Mouse (Mus musculus): Measurements from ENCODE around the gene Ttll8. TPM values are rescaled to one million over a fixed set of nuclear protein-coding genes. Genes with fewer than 3 reads are reported as not detected.

The Ttll8 gene
- polyA plus RNA-seq, 1 experiment: 0.03 TPM

GRCm38 (mm10) chr15:88860781-88861180 is 93.4 kb downstream of the Ttll8 start:
- peaks cover 14% of the 10 kb centered on the region for H3K4me1 ChIP-seq (ENCODE audit: control insufficient read depth, insufficient read depth, low read length)
- no peak overlapping the region for H3K4me3 ChIP-seq (ENCODE audit: insufficient read depth, low read depth, low read length)
- 91% methylated on average over 3 of the region's 3 CpGs for WGBS
- no peak for TF ChIP-seq CTCF (conservative IDR thresholded peaks at IDR 0.05; ENCODE audit: insufficient read depth, insufficient read length, low read depth, low read length)
- TF ChIP-seq POLR2A (IDR thresholded peaks at IDR 0.05; ENCODE audit: low read depth, low read length): no peak
- no peak for DNase-seq
- no peaks in the 10 kb centered on the region for H3K27me3 ChIP-seq (replicated peaks; ENCODE audit: control insufficient read depth, insufficient read depth, low read length)
- peak overlapping the region; percentile 86; the same call in 1 of the 2 replicates for H3K27ac ChIP-seq (ENCODE audit: insufficient read depth, low read depth, low read length)
- H3K36me3 ChIP-seq (ENCODE audit: control insufficient read depth, insufficient read depth, low read length): peaks cover 19% of the 10 kb centered on the region

DNA sequence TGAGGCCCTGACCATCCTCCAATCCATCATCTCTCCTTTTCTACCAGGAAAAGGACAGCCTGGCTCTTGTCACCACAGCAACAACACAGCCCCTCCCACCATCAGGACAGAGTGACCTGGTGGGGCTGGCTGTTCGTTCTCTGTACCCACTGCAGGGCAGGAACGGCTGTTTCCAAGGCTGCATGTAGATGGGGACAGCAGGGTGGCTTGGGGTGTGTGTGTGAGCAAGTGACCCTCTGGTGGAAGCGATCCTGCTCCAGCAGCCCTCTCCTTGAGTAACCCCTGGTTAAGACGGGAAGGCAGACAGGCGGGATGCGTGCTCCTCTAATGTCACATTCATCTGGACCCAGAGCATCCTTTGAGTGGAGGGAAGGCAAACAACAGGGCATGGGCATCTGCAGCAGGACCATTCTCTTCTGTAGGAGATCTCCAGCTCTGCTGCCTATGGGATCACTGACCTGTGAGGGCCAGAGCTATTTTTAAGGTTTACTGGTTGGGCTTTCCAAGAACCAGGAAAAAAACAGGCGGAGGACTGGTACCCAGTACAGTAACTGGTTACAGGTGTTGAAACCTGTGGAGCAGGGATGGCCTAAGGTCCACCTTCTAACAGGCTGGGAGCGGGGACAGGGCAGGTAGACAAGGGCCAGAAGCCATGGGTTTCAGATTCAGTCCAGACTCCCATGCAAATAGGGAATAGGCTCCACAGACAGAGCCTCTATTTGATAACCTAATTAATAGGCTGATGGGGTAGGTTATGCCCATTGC is 94.8 kb downstream of the Ttll8 start:
- TF ChIP-seq CTCF (conservative IDR thresholded peaks at IDR 0.05; ENCODE audit: insufficient read depth, insufficient read length, low read depth, low read length) (no peak), POLR2A (IDR thresholded peaks at IDR 0.05; ENCODE audit: low read depth, low read length) (no peak)
- Histone ChIP-seq H3K27ac (ENCODE audit: insufficient read depth, low read depth, low read length) (no peak overlapping the region), H3K4me3 (ENCODE audit: insufficient read depth, low read depth, low read length) (no peak overlapping the region), H3K27me3 (replicated peaks; ENCODE audit: control insufficient read depth, insufficient read depth, low read length) (no peaks in the 10 kb centered on the region), H3K4me1 (ENCODE audit: control insufficient read depth, insufficient read depth, low read length) (peaks cover 26% of the 10 kb centered on the region), H3K36me3 (ENCODE audit: control insufficient read depth, insufficient read depth, low read length) (peaks cover 10% of the 10 kb centered on the region)
- no peak for DNase-seq
- WGBS: 74% methylated on average over 8 of the region's 8 CpGs

DNA sequence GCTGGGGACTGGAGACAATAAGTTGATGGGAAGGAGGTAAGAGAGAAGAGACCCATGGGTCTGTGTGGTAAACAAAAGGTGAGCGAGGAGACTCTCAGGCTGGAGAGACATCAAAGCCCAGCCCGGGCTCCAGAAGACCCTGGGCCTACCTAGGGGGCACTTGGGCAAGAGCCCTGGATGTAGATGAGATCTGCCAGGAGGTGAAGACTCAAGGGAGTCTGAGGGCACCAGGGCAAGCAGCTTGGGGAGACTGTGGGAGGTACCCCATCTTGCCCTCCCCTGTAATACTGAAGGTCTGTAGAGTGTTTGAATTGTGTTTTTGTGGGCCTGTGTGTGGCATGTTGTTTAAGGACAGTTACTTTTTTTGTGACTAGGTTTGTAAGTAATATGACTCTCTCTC is 95.5 kb downstream of the Ttll8 start:
- H3K4me1 ChIP-seq (ENCODE audit: control insufficient read depth, insufficient read depth, low read length): peaks cover 28% of the 10 kb centered on the region
- H3K36me3 ChIP-seq (ENCODE audit: control insufficient read depth, insufficient read depth, low read length): peaks cover 7% of the 10 kb centered on the region
- no peak for DNase-seq
- TF ChIP-seq POLR2A (IDR thresholded peaks at IDR 0.05; ENCODE audit: low read depth, low read length): no peak
- no peak for TF ChIP-seq CTCF (conservative IDR thresholded peaks at IDR 0.05; ENCODE audit: insufficient read depth, insufficient read length, low read depth, low read length)
- H3K4me3 ChIP-seq (ENCODE audit: insufficient read depth, low read depth, low read length): no peak overlapping the region
- 81% methylated on average over 2 of the region's 2 CpGs for WGBS
- H3K27me3 ChIP-seq (replicated peaks; ENCODE audit: control insufficient read depth, insufficient read depth, low read length): no peaks in the 10 kb centered on the region
- H3K27ac ChIP-seq (ENCODE audit: insufficient read depth, low read depth, low read length): no peak overlapping the region

GRCm38 (mm10) chr15:88858141-88858541 is 96.1 kb downstream of the Ttll8 start:
- DNase-seq: peak; percentile 69
- WGBS: 48% methylated on average over 3 of the region's 3 CpGs
- Histone ChIP-seq H3K4me3 (ENCODE audit: insufficient read depth, low read depth, low read length) (no peak overlapping the region), H3K36me3 (ENCODE audit: control insufficient read depth, insufficient read depth, low read length) (peaks cover 1% of the 10 kb centered on the region), H3K27me3 (replicated peaks; ENCODE audit: control insufficient read depth, insufficient read depth, low read length) (no peaks in the 10 kb centered on the region), H3K27ac (ENCODE audit: insufficient read depth, low read depth, low read length) (no peak overlapping the region), H3K4me1 (ENCODE audit: control insufficient read depth, insufficient read depth, low read length) (peaks cover 33% of the 10 kb centered on the region)
- TF ChIP-seq POLR2A (IDR thresholded peaks at IDR 0.05; ENCODE audit: low read depth, low read length) (no peak), CTCF (conservative IDR thresholded peaks at IDR 0.05; ENCODE audit: insufficient read depth, insufficient read length, low read depth, low read length) (no peak)

DNA sequence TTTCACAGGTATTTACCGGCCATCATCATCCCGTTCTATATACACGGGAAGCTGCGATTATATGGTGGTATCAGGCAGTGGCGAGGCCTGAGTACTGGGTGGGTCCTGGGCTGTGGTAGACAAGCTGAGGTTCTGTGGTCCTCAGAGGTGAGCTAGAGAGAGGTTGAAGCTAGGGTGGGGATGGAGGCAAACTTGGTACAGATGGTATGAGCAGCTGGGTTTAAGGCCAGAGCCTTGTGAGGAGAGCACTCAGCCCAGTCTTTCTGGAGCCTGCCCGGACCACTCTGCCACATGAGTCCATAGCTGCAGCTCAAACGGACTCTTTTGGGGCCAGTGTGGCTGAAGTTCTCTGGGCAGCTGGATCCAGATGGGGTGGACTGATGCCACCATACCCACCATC is 96.9 kb downstream of the Ttll8 start:
- TF ChIP-seq CTCF (conservative IDR thresholded peaks at IDR 0.05; ENCODE audit: insufficient read depth, insufficient read length, low read depth, low read length): no peak
- no peak for TF ChIP-seq POLR2A (IDR thresholded peaks at IDR 0.05; ENCODE audit: low read depth, low read length)

GRCm38 (mm10) chr15:88856613-88857012 is 97.6 kb downstream of the Ttll8 start:
- Histone ChIP-seq H3K4me1 (ENCODE audit: control insufficient read depth, insufficient read depth, low read length) (peaks cover 48% of the 10 kb centered on the region), H3K36me3 (ENCODE audit: control insufficient read depth, insufficient read depth, low read length) (no peaks in the 10 kb centered on the region), H3K27ac (ENCODE audit: insufficient read depth, low read depth, low read length) (no peak overlapping the region), H3K4me3 (ENCODE audit: insufficient read depth, low read depth, low read length) (no peak overlapping the region), H3K27me3 (replicated peaks; ENCODE audit: control insufficient read depth, insufficient read depth, low read length) (no peaks in the 10 kb centered on the region)
- no peak for DNase-seq
- TF ChIP-seq CTCF (conservative IDR thresholded peaks at IDR 0.05; ENCODE audit: insufficient read depth, insufficient read length, low read depth, low read length): no peak
- no peak for TF ChIP-seq POLR2A (IDR thresholded peaks at IDR 0.05; ENCODE audit: low read depth, low read length)
- 80% methylated on average over 5 of the region's 5 CpGs for WGBS

More for the DNA sequence above, 96.9 kb downstream of the Ttll8 start:
- Histone ChIP-seq H3K27ac (ENCODE audit: insufficient read depth, low read depth, low read length) (no peak overlapping the region), H3K36me3 (ENCODE audit: control insufficient read depth, insufficient read depth, low read length) (no peaks in the 10 kb centered on the region), H3K4me1 (ENCODE audit: control insufficient read depth, insufficient read depth, low read length) (peaks cover 41% of the 10 kb centered on the region), H3K4me3 (ENCODE audit: insufficient read depth, low read depth, low read length) (no peak overlapping the region), H3K27me3 (replicated peaks; ENCODE audit: control insufficient read depth, insufficient read depth, low read length) (no peaks in the 10 kb centered on the region)
- WGBS: 96% methylated on average over 7 of the region's 7 CpGs
- no peak for DNase-seq

DNA sequence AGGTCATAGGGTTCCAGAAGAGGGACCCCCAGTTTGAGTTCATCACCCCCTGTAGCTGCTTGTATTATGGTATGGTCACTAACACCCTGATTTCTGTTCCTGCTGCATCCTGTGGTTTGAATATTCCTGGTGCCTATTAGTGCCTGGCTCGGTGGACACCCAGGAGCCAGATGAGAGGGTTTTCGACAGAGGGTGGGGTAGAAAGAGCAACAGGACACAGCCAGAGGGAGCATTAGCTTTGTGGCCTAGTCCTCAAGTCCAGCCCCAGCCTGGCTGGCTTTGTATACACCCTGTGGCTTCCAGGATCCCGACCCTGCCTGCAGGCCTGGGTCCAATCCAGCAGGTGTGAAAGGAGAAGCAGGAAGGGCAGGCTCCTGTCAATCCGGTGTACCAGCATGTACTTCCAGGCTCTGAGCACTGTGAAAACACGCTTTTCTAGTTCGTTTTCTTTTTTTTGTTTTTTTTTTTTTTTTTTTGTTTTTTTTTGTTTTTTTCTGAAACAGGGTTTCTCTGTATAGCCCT is 98.3 kb downstream of the Ttll8 start:
- H3K27ac ChIP-seq (ENCODE audit: insufficient read depth, low read depth, low read length): peak overlapping the region; percentile 21
- WGBS: 38% methylated on average over 6 of the region's 6 CpGs
- H3K27me3 ChIP-seq (replicated peaks; ENCODE audit: control insufficient read depth, insufficient read depth, low read length): no peaks in the 10 kb centered on the region
- H3K4me3 ChIP-seq (ENCODE audit: insufficient read depth, low read depth, low read length): no peak overlapping the region
- H3K4me1 ChIP-seq (ENCODE audit: control insufficient read depth, insufficient read depth, low read length): peaks cover 48% of the 10 kb centered on the region
- no peaks in the 10 kb centered on the region for H3K36me3 ChIP-seq (ENCODE audit: control insufficient read depth, insufficient read depth, low read length)
- TF ChIP-seq CTCF (conservative IDR thresholded peaks at IDR 0.05; ENCODE audit: insufficient read depth, insufficient read length, low read depth, low read length) (no peak), POLR2A (IDR thresholded peaks at IDR 0.05; ENCODE audit: low read depth, low read length) (no peak)
- peak; percentile 39 for DNase-seq

All from kidney, adult 2 months (tissue).